Mouse (Mus musculus): Measurements from ENCODE around the gene Pald1.

DNA sequence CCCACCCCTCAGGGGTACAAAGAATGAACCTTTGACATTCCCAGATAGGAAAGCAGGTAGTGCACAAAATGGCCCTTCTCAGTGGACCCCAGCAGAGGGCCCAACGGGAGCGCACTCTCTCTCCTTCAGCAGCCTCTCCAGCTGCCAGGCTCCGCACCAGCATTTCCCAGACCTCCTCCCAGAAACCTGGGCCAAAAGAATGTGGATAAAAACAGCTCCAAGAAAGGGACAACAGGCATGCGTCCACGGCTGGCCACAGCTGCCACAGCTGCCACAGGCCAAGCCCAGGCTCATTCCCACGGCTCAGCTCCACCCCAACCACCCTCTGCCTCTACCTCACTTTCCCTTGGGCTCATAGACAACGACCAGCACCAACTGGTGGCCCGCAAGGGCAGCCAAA, 25.7 kb downstream of the Pald1 start:
- TF ChIP-seq CTCF (IDR thresholded peaks at IDR 0.05; ENCODE audit: low read depth, low read length) (no peak), POLR2A (IDR thresholded peaks at IDR 0.05; ENCODE audit: borderline replicate concordance, low read depth, low read length) (no peak)
